Mouse (Mus musculus) adrenal gland, postnatal 25 days (tissue): ENCODE measurements around the gene Cops7a. TPM values are rescaled to one million over a fixed set of nuclear protein-coding genes. Genes with fewer than 3 reads are reported as not detected.
A peak's percentile ranks its signal among the peaks of the same experiment; 100 is the strongest.

Experiments
- DNase-seq: peaks from one replicate; pipeline ENCODE4 v3.0.0; 2021; ENCODE audit warnings: mixed read lengths
- long read RNA-seq: library from polyadenylated mRNA; stranded (forward); transcript quantifications from one replicate; pipeline ENCODE4 v2.0.0, GENCODE M21; 2021
- total RNA-seq: library from RNA; stranded (reverse); gene quantifications from 2 replicates; pipeline ENCODE4 v1.2.3, GENCODE M21; 2021

Gene Cops7a
- total RNA-seq = 172 and 177 TPM in 2 replicates
- long read RNA-seq, transcript Cops7a-201 (8 exons, 1,817 nt) = minor isoform, 5 of 171 reads
- long read RNA-seq, transcript Cops7a-202 (8 exons, 1,328 nt) = major isoform, 8 of 171 reads
- long read RNA-seq, partial matches to known transcripts = 22 of 171 reads
- long read RNA-seq, other reads (novel, unspliced or antisense) = 135 of 171 reads

DNA sequence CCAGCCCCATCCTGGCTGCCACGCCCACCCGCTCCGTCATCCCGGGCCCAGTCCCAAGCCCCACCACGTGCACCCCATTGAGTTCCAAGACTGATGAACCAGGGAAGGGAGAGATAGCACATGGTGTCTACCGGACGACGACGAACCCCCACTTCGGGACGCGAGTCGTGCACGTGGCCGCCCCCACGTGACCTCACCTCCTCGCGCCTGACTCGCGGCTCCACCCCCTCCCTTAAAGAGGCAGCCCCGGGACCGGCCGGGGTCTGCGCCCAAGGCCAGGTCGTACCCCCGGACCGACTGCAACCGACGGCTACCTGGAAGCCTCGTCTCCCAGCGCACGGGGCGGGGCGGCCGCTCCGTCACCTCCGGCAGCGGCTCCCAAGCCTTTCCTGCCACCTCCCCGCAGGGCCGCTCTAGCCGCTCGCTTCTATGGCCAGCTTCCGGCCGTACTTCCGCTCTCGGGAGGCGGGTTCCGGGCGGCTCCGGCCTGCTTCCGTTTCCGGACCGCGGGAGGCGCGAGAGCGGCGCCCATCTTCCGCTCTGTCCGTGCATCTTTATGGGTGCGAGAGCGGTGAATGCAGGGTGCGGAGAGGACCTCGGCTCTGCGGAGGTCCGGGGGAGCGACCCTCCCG lies at the start of gene Cops7a:
TSS of gene Cops7a (minus strand) at position 451 of the 632 bp plus-strand sequence.
- DNase-seq = peak; percentile 97

- peak; percentile 88 for DNase-seq
Measured at GRCm38 (mm10) chr6:125009181-125010073, 44.1 kb upstream of the Cops7a start.

DNA sequence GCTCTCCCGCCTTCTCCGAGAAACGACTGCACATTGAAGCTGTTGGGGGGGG lies 43.6 kb upstream of the Cops7a start, which contains the start of gene Zfp384:
TSS of gene Zfp384 (plus strand) at position 17 of the 52 bp plus-strand sequence.
- DNase-seq = no peak

- peak; percentile 93 for DNase-seq
Measured at GRCm38 (mm10) chr6:125008586-125009128, 43.3 kb upstream of the Cops7a start.

DNA sequence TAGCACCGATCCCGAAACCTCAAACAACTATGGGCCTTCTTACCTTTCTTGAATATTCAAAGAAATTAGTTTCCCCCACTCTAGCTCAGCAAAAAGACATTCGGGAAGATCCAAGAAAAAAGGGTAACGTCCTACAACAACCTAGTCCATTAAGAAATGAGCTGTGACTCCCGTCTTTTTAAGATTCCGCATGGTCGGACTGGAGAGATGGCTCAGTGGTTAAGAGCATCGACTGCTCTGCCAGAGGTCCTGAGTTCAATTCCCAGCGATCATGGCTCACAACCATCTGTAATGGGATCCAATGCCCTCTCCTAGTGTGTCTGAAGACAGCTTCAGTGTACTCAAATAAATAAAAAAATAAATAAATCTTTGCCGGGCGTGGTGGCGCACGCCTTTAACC lies 42.7 kb upstream of the Cops7a start:
- no peak for DNase-seq

DNA sequence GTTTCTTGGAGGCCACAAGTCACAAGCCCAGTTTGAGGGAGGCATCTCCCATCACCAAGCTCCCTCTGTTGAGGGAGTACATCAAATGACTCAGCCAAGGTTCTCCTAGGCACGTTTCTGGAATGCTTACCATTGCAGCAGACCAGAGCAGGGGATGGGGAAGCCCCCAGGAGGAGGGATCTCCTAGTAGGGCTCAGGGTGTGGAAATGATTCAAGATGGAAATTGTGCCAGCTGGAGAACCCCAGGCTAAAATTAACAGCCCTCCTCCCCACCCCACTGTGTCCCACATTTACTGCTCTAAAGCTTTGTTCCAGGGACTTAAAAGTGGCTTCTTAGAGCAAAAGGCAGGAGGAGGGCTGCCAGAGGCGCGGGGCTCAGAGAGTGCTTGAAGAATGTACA lies 39.7 kb upstream of the Cops7a start:
- DNase-seq = no peak

- no peak for DNase-seq
Measured at GRCm38 (mm10) chr6:125003706-125004105, 38.4 kb upstream of the Cops7a start.

- no peak for DNase-seq
Measured at GRCm38 (mm10) chr6:124999546-124999945, 34.2 kb upstream of the Cops7a start.

GRCm38 (mm10) chr6:124999091-124999490 lies 33.8 kb upstream of the Cops7a start:
- DNase-seq = no peak

- no peak for DNase-seq
Measured at GRCm38 (mm10) chr6:124998066-124998465, 32.7 kb upstream of the Cops7a start.

- peak; percentile 88 for DNase-seq
Measured at GRCm38 (mm10) chr6:124996551-124997501, 31.5 kb upstream of the Cops7a start, which contains the start of gene Pianp. Gene Pianp (plus strand): TSS chr6:124996694.

DNA sequence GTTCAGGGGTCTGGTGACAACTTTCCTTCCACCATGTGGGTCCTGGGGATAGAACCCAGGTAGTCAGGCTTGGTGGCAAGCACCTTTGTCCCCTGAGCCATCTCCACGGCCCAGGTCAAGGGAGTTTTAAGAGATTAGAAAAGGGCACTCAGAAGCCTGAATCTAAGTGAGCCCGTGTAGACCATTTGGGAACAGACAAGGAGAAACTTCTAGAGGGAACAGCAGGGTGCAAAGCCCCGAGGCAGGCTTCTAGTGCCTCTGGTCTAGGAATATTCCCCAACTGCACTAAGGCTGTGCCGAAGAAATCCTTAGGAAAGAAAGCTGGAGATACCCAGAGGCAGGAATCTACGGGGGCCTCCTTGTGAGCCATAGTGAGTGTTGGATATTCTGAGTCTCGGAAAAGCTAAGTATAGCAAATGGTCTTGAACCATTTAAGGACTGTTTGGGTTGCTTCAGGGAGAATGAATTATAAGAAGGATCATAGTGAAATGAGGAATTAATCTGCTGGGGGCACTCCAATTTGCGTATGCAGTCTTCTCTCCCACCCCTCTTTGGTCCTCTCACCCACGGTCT lies 30.6 kb upstream of the Cops7a start:
- no peak for DNase-seq

GRCm38 (mm10) chr6:124995246-124995645 lies 29.9 kb upstream of the Cops7a start:
- peak; percentile 64 for DNase-seq

DNA sequence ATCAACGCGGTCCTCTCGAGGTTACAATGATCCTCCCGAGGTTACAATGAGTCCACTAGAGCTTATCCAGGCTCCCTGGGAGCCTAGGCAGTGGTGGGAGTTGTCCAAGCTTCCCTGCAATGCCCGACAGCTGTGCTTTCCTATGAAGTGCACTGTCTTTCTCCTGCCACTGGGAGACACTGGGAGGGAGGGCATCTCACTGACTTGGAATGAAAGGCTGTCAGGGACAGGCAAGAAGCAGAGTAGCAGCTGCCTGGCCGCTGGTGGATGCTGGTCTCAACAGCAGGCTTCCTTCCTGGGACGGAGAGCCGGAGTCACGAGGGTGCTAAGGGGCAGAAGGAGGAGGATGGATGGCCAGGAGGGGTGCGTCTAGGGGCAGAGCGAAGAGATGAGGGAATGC lies 28.5 kb upstream of the Cops7a start:
- peak; percentile 32 for DNase-seq

- DNase-seq = peak; percentile 66
Measured at GRCm38 (mm10) chr6:124993365-124993764, 28.0 kb upstream of the Cops7a start.

GRCm38 (mm10) chr6:124992241-124992640 lies 26.9 kb upstream of the Cops7a start:
- no peak for DNase-seq

- peak; percentile 46 for DNase-seq
Measured at GRCm38 (mm10) chr6:124967766-124968165, 2.4 kb upstream of the Cops7a start.

DNA sequence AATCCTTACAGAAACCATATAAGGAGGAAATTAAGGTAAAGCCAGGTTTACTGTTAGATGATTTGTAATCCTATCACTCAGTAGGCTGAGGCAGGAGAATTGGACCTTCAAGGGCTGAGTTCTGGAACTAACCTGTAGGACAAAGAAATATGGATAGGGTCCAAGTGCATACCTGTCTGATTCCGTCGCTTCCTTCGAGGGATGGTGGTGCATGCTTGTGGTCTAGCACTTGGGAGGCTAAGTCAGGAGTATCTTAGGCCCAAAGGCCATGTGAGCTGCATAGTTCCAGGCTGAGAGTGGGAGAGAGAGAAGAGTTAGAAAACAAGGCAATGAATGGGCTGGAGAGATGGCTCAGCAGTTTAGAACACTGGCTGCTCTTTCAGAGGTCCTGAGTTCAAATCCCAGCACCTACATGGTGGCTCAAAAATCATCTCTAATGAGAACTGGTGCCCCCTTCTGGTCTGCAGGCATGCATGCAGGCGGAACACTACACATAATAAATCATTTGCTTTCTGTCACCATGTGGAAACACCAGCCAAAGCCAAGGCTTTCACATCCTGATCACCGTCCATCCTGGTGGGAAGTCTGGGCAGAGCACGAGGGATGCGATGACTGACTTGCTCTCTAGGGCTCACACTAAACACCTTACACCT lies 1.3 kb upstream of the Cops7a start:
- no peak for DNase-seq

GRCm38 (mm10) chr6:124965747-124966146 lies 409 bp upstream of the Cops7a start:
- no peak for DNase-seq

DNA sequence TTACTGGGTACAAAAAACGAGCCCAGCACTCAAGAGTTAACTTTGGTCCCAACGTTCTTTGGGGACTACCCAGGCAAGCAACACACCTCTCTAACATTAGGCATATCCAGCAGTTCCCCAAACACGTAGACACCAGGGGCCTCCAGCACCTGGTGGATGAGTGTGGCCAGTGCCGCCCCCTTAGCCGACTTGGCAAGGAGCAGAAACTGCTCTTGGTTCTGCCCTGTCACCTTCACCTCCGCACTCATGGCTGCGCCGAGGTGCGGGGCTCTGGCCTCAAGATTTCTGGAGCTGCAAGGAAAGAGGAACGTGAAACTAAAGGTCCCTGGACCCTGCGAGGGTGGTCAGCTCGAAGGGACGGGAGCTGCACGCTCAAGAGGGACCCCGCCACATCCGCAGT lies 700 bp downstream of the Cops7a start:
- no peak for DNase-seq

- peak; percentile 31 for DNase-seq
Measured at GRCm38 (mm10) chr6:124961021-124961420, 4.3 kb downstream of the Cops7a start.
